Mouse (Mus musculus) brain, embryonic 14.5 days (tissue): ENCODE measurements around the gene Tmem219.

Experiments used
- CTCF ChIP-seq: fragments of 200-500 bp; IDR thresholded peaks from 2 replicates; pipeline ENCODE4 v1.5.1; 2012; ENCODE audit warnings: inconsistent platforms, mild to moderate bottlenecking, moderate library complexity, borderline replicate concordance; ENCODE audit not compliant: insufficient read depth, insufficient read length; ENCODE audit errors: extremely low read depth
- POLR2A ChIP-seq: fragments of 200-500 bp; IDR thresholded peaks from 2 replicates; pipeline ENCODE4 v1.6.1; 2012; ENCODE audit warnings: mild to moderate bottlenecking, inconsistent platforms, borderline replicate concordance; ENCODE audit not compliant: poor library complexity, insufficient read depth, insufficient read length, severe bottlenecking; ENCODE audit errors: extremely low read depth

DNA sequence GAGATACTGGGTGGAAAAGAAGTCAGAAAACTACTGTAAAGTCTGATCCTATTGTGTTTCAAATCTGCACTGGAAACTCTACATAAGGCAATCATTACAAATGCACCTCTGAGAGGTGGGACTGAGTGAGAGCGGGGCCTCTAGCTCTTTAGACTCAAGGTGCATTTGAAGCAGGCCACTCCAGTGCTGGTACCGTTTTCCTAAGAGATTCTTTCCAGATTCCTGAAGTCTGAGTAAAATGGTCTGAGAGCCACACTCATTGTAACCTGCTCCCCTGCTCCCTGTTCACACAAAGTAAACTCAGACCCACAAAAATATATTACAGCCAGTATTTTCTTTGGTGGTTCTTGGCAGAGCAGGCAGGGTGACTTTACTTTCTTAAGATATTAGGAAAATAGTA is 55.2 kb downstream of the Tmem219 start:
- TF ChIP-seq CTCF (no peak), POLR2A (no peak)
